Mouse (Mus musculus): Measurements from ENCODE around the gene Ndufs8.

DNA sequence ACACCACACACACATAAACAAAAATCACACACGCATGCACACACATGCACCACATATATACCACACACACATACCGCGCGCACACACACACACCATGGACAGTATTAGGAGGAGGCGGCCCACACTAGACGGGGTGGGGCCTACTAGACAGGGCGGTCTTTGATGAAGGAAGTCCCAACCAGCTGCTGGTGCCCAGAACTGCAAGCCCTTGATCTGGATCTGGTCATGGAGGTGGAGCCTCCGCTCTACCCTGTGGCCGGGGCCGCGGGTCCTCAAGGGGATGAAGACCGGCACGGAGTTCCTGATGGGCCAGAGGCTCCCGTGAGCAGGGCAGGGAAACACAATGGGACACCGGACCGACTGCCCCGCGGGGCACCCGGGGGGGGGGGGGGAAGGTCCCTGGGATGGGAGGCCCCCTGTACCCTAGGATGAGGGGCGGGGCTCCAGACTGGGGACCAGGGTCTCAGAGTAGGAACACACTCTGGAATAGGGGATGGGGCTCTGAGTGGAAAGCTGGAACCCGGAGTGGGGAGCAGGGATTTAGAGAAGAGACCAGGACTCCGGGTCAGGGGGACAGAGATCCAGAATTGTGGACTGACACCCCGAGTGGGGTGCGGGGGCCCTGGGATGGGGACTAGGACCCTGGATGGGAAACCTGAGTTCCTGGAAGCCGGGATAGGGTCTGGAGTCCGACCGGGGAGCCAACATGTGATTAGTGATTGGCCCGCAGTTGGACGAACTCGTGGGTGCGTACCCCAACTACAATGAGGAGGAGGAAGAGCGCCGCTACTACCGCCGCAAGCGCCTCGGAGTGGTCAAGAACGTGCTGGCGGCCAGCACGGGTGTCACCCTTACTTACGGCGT, 22.7 kb upstream of the Ndufs8 start, which contains the start of gene Unc93b1:
- TF ChIP-seq CTCF (IDR thresholded peaks at IDR 0.05; ENCODE audit: control insufficient read depth, insufficient read depth, insufficient read length), result no peak
- no peak for TF ChIP-seq USF1 (IDR thresholded peaks at IDR 0.05; ENCODE audit: low read depth)
